ENCODE assay signal across 8 mouse cellular contexts in the genomic region with DNA sequence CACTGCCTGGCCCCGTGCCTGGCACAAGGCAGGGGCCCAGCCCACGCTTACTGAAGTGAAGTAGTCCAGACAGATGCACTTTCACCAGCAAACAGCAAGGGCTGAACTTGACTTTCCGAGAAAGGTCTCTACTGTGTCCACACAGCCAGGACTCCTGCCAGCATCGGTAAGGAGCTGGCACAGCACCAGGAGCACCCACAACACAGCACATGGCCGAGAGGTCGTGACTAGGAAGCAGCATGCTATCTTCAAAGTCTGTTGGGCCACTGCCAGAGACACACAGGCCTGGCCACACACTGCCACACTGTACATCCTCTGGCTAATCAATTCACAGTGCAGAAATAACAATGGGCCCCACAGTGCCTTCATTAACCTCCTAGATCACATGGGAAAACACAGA.
DNase-seq lines count a peak whose midpoint lies in the region; ATAC-seq and TF ChIP-seq lines count a peak whose summit lies in the region.

No protein-coding gene starts in this region.

- H3K27me3 ChIP-seq in liver, adult 2 months (ENCODE audit: control insufficient read depth, insufficient read depth, low read length): no peaks in the 10 kb centered on the region
- no peaks in the 10 kb centered on the region for H3K27me3 ChIP-seq in intestine, embryonic 15.5 days (replicated peaks)
- H3K27me3 ChIP-seq in midbrain, embryonic 15.5 days (replicated peaks): no peaks in the 10 kb centered on the region

- peaks cover 28% of the 10 kb centered on the region for H3K4me1 ChIP-seq in liver, adult 2 months (ENCODE audit: control insufficient read depth, insufficient read depth, low read length)
- peaks cover 17% of the 10 kb centered on the region for H3K4me1 ChIP-seq in brown adipose tissue, adult 24 weeks (ENCODE audit: control insufficient read depth, insufficient read depth, insufficient read length, low read length)
- H3K4me1 ChIP-seq in intestine, embryonic 15.5 days (replicated peaks): peaks cover 32% of the 10 kb centered on the region
- H3K4me1 ChIP-seq in midbrain, embryonic 15.5 days: peaks cover 19% of the 10 kb centered on the region

- TF ChIP-seq POLR2A in liver, adult 2 months (IDR thresholded peaks at IDR 0.05; ENCODE audit: extremely low read depth, insufficient read depth, low read length): no peak

- WGBS in liver, adult 2 months: 5% methylated on average over 6 of the region's 6 CpGs
- 34% methylated on average over 6 of the region's 6 CpGs for WGBS in intestine, embryonic 15.5 days
- WGBS in midbrain, embryonic 15.5 days: 58% methylated on average over 6 of the region's 6 CpGs

- H3K9me3 ChIP-seq in intestine, embryonic 15.5 days: no peaks in the 10 kb centered on the region
- no peaks in the 10 kb centered on the region for H3K9me3 ChIP-seq in midbrain, embryonic 15.5 days

- DNase-seq in liver, adult 2 months (ENCODE audit: extremely low read depth, low read depth, low spot score): peak; percentile 84
- DNase-seq in liver: no peak
- DNase-seq in lung, postnatal 25 days (ENCODE audit: low spot score): peak; percentile 77
- DNase-seq in urinary bladder, postnatal 10 days (ENCODE audit: low spot score): no peak
- DNase-seq in spleen, adult 18-20 months: no peak

- 0 out of 2 replicates have a peak, but pooled peaks cover 3% of the 10 kb centered on the region for H3K79me2 ChIP-seq in liver, adult 2 months (ENCODE audit: control insufficient read depth, insufficient read depth, low read length)

- 0 out of 2 replicates have a peak, but pooled peaks have one; percentile 0 for TF ChIP-seq CTCF in liver, adult 2 months (IDR thresholded peaks at IDR 0.05; ENCODE audit: low read depth, low read length)

- no peak overlapping the region for H3K4me2 ChIP-seq in intestine, embryonic 15.5 days (replicated peaks)
- H3K4me2 ChIP-seq in midbrain, embryonic 15.5 days: no peak overlapping the region

- H3K27ac ChIP-seq in liver, adult 2 months (replicated peaks; ENCODE audit: insufficient read depth, low read depth, low read length): peak overlapping the region; percentile 47
- H3K27ac ChIP-seq in brown adipose tissue, adult 24 weeks (replicated peaks; ENCODE audit: low read depth, low read length): peak overlapping the region; percentile 10; the same call in 1 of the 2 replicates
- peak overlapping the region; percentile 54 for H3K27ac ChIP-seq in intestine, embryonic 15.5 days
- no peak overlapping the region for H3K27ac ChIP-seq in midbrain, embryonic 15.5 days

- ATAC-seq in intestine, embryonic 15.5 days: no peak
- ATAC-seq in midbrain, embryonic 15.5 days (replicated peaks): no peak

- no peak overlapping the region for H3K4me3 ChIP-seq in liver, adult 2 months (ENCODE audit: insufficient read depth, low read depth, low read length)
- H3K4me3 ChIP-seq in brown adipose tissue, adult 24 weeks (ENCODE audit: insufficient read depth, low read depth, low read length): no peak overlapping the region
- no peak overlapping the region for H3K4me3 ChIP-seq in intestine, embryonic 15.5 days (replicated peaks)
- no peak overlapping the region for H3K4me3 ChIP-seq in midbrain, embryonic 15.5 days

- H3K36me3 ChIP-seq in liver, adult 2 months (ENCODE audit: control insufficient read depth, insufficient read depth, low read length): no peaks in the 10 kb centered on the region
- no peaks in the 10 kb centered on the region for H3K36me3 ChIP-seq in intestine, embryonic 15.5 days
- H3K36me3 ChIP-seq in midbrain, embryonic 15.5 days (replicated peaks): no peaks in the 10 kb centered on the region

- H3K9ac ChIP-seq in liver, adult 2 months (ENCODE audit: low read depth, low read length): no peak overlapping the region
- no peak overlapping the region for H3K9ac ChIP-seq in intestine, embryonic 15.5 days
- no peak overlapping the region for H3K9ac ChIP-seq in midbrain, embryonic 15.5 days

Comparison
In these comparisons a context has a peak if more than half of its experiments do, and no peak if none do; other contexts are left out.
1. DNase-seq: peak in liver, adult 2 months (single experiment) and lung, postnatal 25 days (single experiment); none in liver (single experiment), urinary bladder, postnatal 10 days (single experiment) and spleen, adult 18-20 months (0 of 2).